Mouse (Mus musculus): Measurements from ENCODE around the gene Ltb4r1. TPM values are rescaled to one million over a fixed set of nuclear protein-coding genes. Genes with fewer than 3 reads are reported as not detected.
"Not testable (repeated sequence)": the region's sequence is repeated elsewhere in the genome, so short reads cannot be mapped to it uniquely, and the experiment has no call there.

Ltb4r1 gene
- polyA plus RNA-seq, 1 experiment = 77.0 TPM

- no peaks in the 10 kb centered on the region; the same call in 1 of the 2 replicates for H3K4me1 ChIP-seq (ENCODE audit: control insufficient read depth, insufficient read depth, low read length)
- no peak for TF ChIP-seq POLR2A (IDR thresholded peaks at IDR 0.05; ENCODE audit: borderline replicate concordance, control insufficient read depth, low read depth, low read length)
- no peak for TF ChIP-seq CTCF (IDR thresholded peaks at IDR 0.05; ENCODE audit: control insufficient read depth, insufficient read depth, low read length)
Observed at GRCm38 (mm10) chr14:55757566-55757965, 8.2 kb upstream of the Ltb4r1 start.

GRCm38 (mm10) chr14:55758363-55758784 lies 7.4 kb upstream of the Ltb4r1 start, which contains the start of gene Cideb:
TSS of gene Cideb (minus strand) at chr14:55758458.
- Histone ChIP-seq H3K4me3 (replicated peaks; ENCODE audit: control insufficient read depth, low read depth, low read length) (no peak within 1 kb of the TSS), H3K27ac (ENCODE audit: control insufficient read depth, insufficient read depth, low read depth, low read length, poor library complexity) (no peak within 1 kb of the TSS), H3K4me1 (ENCODE audit: control insufficient read depth, insufficient read depth, low read length) (no peaks in the 10 kb centered on the region; the same call in 1 of the 2 replicates)
- TF ChIP-seq POLR2A (IDR thresholded peaks at IDR 0.05; ENCODE audit: borderline replicate concordance, control insufficient read depth, low read depth, low read length) = no peak
- peak; percentile 41 for TF ChIP-seq CTCF (IDR thresholded peaks at IDR 0.05; ENCODE audit: control insufficient read depth, insufficient read depth, low read length)
- 11% methylated on average over 8 of the region's 8 CpGs for WGBS

More at GRCm38 (mm10) chr14:55757566-55757965, 8.2 kb upstream of the Ltb4r1 start:
- 43% methylated on average over 6 of the region's 6 CpGs for WGBS
- no peak overlapping the region for H3K4me3 ChIP-seq (replicated peaks; ENCODE audit: control insufficient read depth, low read depth, low read length)
- H3K27ac ChIP-seq (ENCODE audit: control insufficient read depth, insufficient read depth, low read depth, low read length, poor library complexity) = no peak overlapping the region

GRCm38 (mm10) chr14:55760156-55760555 lies 5.6 kb upstream of the Ltb4r1 start:
- H3K4me1 ChIP-seq (ENCODE audit: control insufficient read depth, insufficient read depth, low read length); H3K4me3 ChIP-seq (replicated peaks; ENCODE audit: control insufficient read depth, low read depth, low read length); H3K27ac ChIP-seq (ENCODE audit: control insufficient read depth, insufficient read depth, low read depth, low read length, poor library complexity): not testable (repeated sequence)
- WGBS = under 1% methylated on average over 6 of the region's 6 CpGs
- TF ChIP-seq CTCF (IDR thresholded peaks at IDR 0.05; ENCODE audit: control insufficient read depth, insufficient read depth, low read length) = peak; percentile 75

GRCm38 (mm10) chr14:55761163-55761562 lies 4.6 kb upstream of the Ltb4r1 start, which contains the start of gene Ltb4r2:
TSS of gene Ltb4r2 (plus strand) at chr14:55761428.
- 89% methylated on average over 6 of the region's 6 CpGs for WGBS

GRCm38 (mm10) chr14:55762001-55762821 lies 3.6 kb upstream of the Ltb4r1 start:
- Histone ChIP-seq H3K4me1 (ENCODE audit: control insufficient read depth, insufficient read depth, low read length) (peaks cover 2% of the 10 kb centered on the region; the same call in 1 of the 2 replicates), H3K4me3 (replicated peaks; ENCODE audit: control insufficient read depth, low read depth, low read length) (peak overlapping the region; percentile 50), H3K27ac (ENCODE audit: control insufficient read depth, insufficient read depth, low read depth, low read length, poor library complexity) (peak overlapping the region; percentile 69)
- WGBS = 5% methylated on average over 77 of the region's 77 CpGs
- peak; percentile 37; the same call in 1 of the 2 replicates for TF ChIP-seq POLR2A (IDR thresholded peaks at IDR 0.05; ENCODE audit: borderline replicate concordance, control insufficient read depth, low read depth, low read length)
- TF ChIP-seq CTCF (IDR thresholded peaks at IDR 0.05; ENCODE audit: control insufficient read depth, insufficient read depth, low read length) = no peak; the same call in 1 of the 2 replicates

More at GRCm38 (mm10) chr14:55761163-55761562, 4.6 kb upstream of the Ltb4r1 start, which contains the start of gene Ltb4r2:
- Histone ChIP-seq H3K4me1 (ENCODE audit: control insufficient read depth, insufficient read depth, low read length) (peaks cover 2% of the 10 kb centered on the region; the same call in 1 of the 2 replicates), H3K27ac (ENCODE audit: control insufficient read depth, insufficient read depth, low read depth, low read length, poor library complexity) (peak within 1 kb of the TSS; percentile 69), H3K4me3 (replicated peaks; ENCODE audit: control insufficient read depth, low read depth, low read length) (peak within 1 kb of the TSS; percentile 50)
- TF ChIP-seq POLR2A (IDR thresholded peaks at IDR 0.05; ENCODE audit: borderline replicate concordance, control insufficient read depth, low read depth, low read length) = no peak
- TF ChIP-seq CTCF (IDR thresholded peaks at IDR 0.05; ENCODE audit: control insufficient read depth, insufficient read depth, low read length) = no peak

GRCm38 (mm10) chr14:55763166-55763565 lies 2.6 kb upstream of the Ltb4r1 start:
- Histone ChIP-seq H3K27ac (ENCODE audit: control insufficient read depth, insufficient read depth, low read depth, low read length, poor library complexity) (peak overlapping the region; percentile 69), H3K4me3 (replicated peaks; ENCODE audit: control insufficient read depth, low read depth, low read length) (peak overlapping the region; percentile 21), H3K4me1 (ENCODE audit: control insufficient read depth, insufficient read depth, low read length) (peaks cover 2% of the 10 kb centered on the region; the same call in 1 of the 2 replicates)
- TF ChIP-seq CTCF (IDR thresholded peaks at IDR 0.05; ENCODE audit: control insufficient read depth, insufficient read depth, low read length) = no peak
- TF ChIP-seq POLR2A (IDR thresholded peaks at IDR 0.05; ENCODE audit: borderline replicate concordance, control insufficient read depth, low read depth, low read length) = no peak
- 11% methylated on average over 7 of the region's 7 CpGs for WGBS

- no peak for TF ChIP-seq POLR2A (IDR thresholded peaks at IDR 0.05; ENCODE audit: borderline replicate concordance, control insufficient read depth, low read depth, low read length)
- TF ChIP-seq CTCF (IDR thresholded peaks at IDR 0.05; ENCODE audit: control insufficient read depth, insufficient read depth, low read length) = peak; percentile 41
- WGBS = 8% methylated on average over 52 of the region's 52 CpGs
- peaks cover 2% of the 10 kb centered on the region; the same call in 1 of the 2 replicates for H3K4me1 ChIP-seq (ENCODE audit: control insufficient read depth, insufficient read depth, low read length)
- peak overlapping the region; percentile 71 for H3K4me3 ChIP-seq (replicated peaks; ENCODE audit: control insufficient read depth, low read depth, low read length)
- H3K27ac ChIP-seq (ENCODE audit: control insufficient read depth, insufficient read depth, low read depth, low read length, poor library complexity) = peak overlapping the region; percentile 77
Observed at GRCm38 (mm10) chr14:55767519-55768414, 2.0 kb downstream of the Ltb4r1 start.

Data from bone marrow, adult 2 months (tissue).